Mouse (Mus musculus): ENCODE measurements at regions not wholly inside any gene's neighbourhood (a gene's known extent, or its start where the extent isn't known, plus 50 kb on each side); places are given as distances from the start of the nearest gene placed in this dataset.

- H3K27me3 ChIP-seq (ENCODE audit: control insufficient read depth, insufficient read depth, low read length): no peaks in the 10 kb centered on the region
- no peak overlapping the region for H3K27ac ChIP-seq
- H3K36me3 ChIP-seq (replicated peaks; ENCODE audit: control insufficient read depth, insufficient read depth, low read depth): no peaks in the 10 kb centered on the region
- H3K9ac ChIP-seq (replicated peaks): no peak overlapping the region
- H3K9me3 ChIP-seq (ENCODE audit: control insufficient read depth, low read length): no peaks in the 10 kb centered on the region
- 76% methylated on average over 9 of the region's 9 CpGs for WGBS (ENCODE audit: insufficient replicate concordance)
- TF ChIP-seq EP300 (IDR thresholded peaks at IDR 0.05; ENCODE audit: low read depth): no peak
- no peak for TF ChIP-seq CTCF (IDR thresholded peaks at IDR 0.05; ENCODE audit: low read depth)
- H3K4me1 ChIP-seq (replicated peaks; ENCODE audit: control insufficient read depth in 2 of 2, insufficient read depth in 2 of 2, low read length in 1 of 2): no peaks in the 10 kb centered on the region
- H3K4me3 ChIP-seq (ENCODE audit: insufficient read depth in 1 of 2, low read depth in 2 of 2, low read length in 2 of 2): no peak overlapping the region
- DNase-seq (ENCODE audit: low read depth in 3 of 3, low spot score in 3 of 3) (no peak), ATAC-seq (ENCODE audit: insufficient read depth) (no peak)
- no peak overlapping the region for H3K4me2 ChIP-seq (ENCODE audit: low read depth)
These were observed 209.0 kb upstream of the Prickle1 start for GRCm38 (mm10) chr15:93804703-93805102.

- no peaks in the 10 kb centered on the region for H3K9me3 ChIP-seq (ENCODE audit: control insufficient read depth, low read length)
- 43% methylated on average over 9 of the region's 9 CpGs for WGBS (ENCODE audit: insufficient replicate concordance)
- ATAC-seq (ENCODE audit: insufficient read depth) (no peak), DNase-seq (ENCODE audit: low read depth in 3 of 3, low spot score in 3 of 3) (no peak)
- no peak overlapping the region for H3K27ac ChIP-seq
- no peak overlapping the region for H3K4me3 ChIP-seq (ENCODE audit: insufficient read depth in 1 of 2, low read depth in 2 of 2, low read length in 2 of 2)
- TF ChIP-seq CTCF (IDR thresholded peaks at IDR 0.05; ENCODE audit: low read depth): no peak
- no peak for TF ChIP-seq EP300 (IDR thresholded peaks at IDR 0.05; ENCODE audit: low read depth)
- H3K27me3 ChIP-seq (ENCODE audit: control insufficient read depth, insufficient read depth, low read length): no peaks in the 10 kb centered on the region
- H3K4me2 ChIP-seq (ENCODE audit: low read depth): no peak overlapping the region
- H3K4me1 ChIP-seq (replicated peaks; ENCODE audit: control insufficient read depth in 2 of 2, insufficient read depth in 2 of 2, low read length in 1 of 2): no peaks in the 10 kb centered on the region
- no peaks in the 10 kb centered on the region for H3K36me3 ChIP-seq (replicated peaks; ENCODE audit: control insufficient read depth, insufficient read depth, low read depth)
- H3K9ac ChIP-seq (replicated peaks): no peak overlapping the region
These were observed 194.8 kb upstream of the Prickle1 start for GRCm38 (mm10) chr15:93790531-93790930.

GRCm38 (mm10) chr15:93789762-93790161 is 194.1 kb upstream of the Prickle1 start:
- no peak overlapping the region for H3K4me2 ChIP-seq (ENCODE audit: low read depth)
- H3K27me3 ChIP-seq (ENCODE audit: control insufficient read depth, insufficient read depth, low read length): no peaks in the 10 kb centered on the region
- no peak overlapping the region for H3K9ac ChIP-seq (replicated peaks)
- ATAC-seq (ENCODE audit: insufficient read depth) (no peak), DNase-seq (ENCODE audit: low read depth in 3 of 3, low spot score in 3 of 3) (no peak)
- H3K4me1 ChIP-seq (replicated peaks; ENCODE audit: control insufficient read depth in 2 of 2, insufficient read depth in 2 of 2, low read length in 1 of 2): no peaks in the 10 kb centered on the region
- H3K9me3 ChIP-seq (ENCODE audit: control insufficient read depth, low read length): no peaks in the 10 kb centered on the region
- TF ChIP-seq CTCF (IDR thresholded peaks at IDR 0.05; ENCODE audit: low read depth): no peak
- TF ChIP-seq EP300 (IDR thresholded peaks at IDR 0.05; ENCODE audit: low read depth): no peak
- H3K36me3 ChIP-seq (replicated peaks; ENCODE audit: control insufficient read depth, insufficient read depth, low read depth): no peaks in the 10 kb centered on the region
- WGBS (ENCODE audit: insufficient replicate concordance): 63% methylated on average over 3 of the region's 3 CpGs
- H3K4me3 ChIP-seq (ENCODE audit: insufficient read depth in 1 of 2, low read depth in 2 of 2, low read length in 2 of 2): no peak overlapping the region
- H3K27ac ChIP-seq: no peak overlapping the region

- ATAC-seq (ENCODE audit: insufficient read depth) (no peak), DNase-seq (ENCODE audit: low read depth in 3 of 3, low spot score in 3 of 3) (no peak)
- H3K9ac ChIP-seq (replicated peaks): no peak overlapping the region
- 66% methylated on average over 6 of the region's 6 CpGs for WGBS (ENCODE audit: insufficient replicate concordance)
- H3K4me1 ChIP-seq (replicated peaks; ENCODE audit: control insufficient read depth in 2 of 2, insufficient read depth in 2 of 2, low read length in 1 of 2): no peaks in the 10 kb centered on the region
- no peak for TF ChIP-seq EP300 (IDR thresholded peaks at IDR 0.05; ENCODE audit: low read depth)
- TF ChIP-seq CTCF (IDR thresholded peaks at IDR 0.05; ENCODE audit: low read depth): no peak
- no peak overlapping the region for H3K4me3 ChIP-seq (ENCODE audit: insufficient read depth in 1 of 2, low read depth in 2 of 2, low read length in 2 of 2)
- no peaks in the 10 kb centered on the region for H3K27me3 ChIP-seq (ENCODE audit: control insufficient read depth, insufficient read depth, low read length)
- H3K27ac ChIP-seq: no peak overlapping the region
- no peaks in the 10 kb centered on the region for H3K36me3 ChIP-seq (replicated peaks; ENCODE audit: control insufficient read depth, insufficient read depth, low read depth)
- H3K4me2 ChIP-seq (ENCODE audit: low read depth): no peak overlapping the region
- H3K9me3 ChIP-seq (ENCODE audit: control insufficient read depth, low read length): no peaks in the 10 kb centered on the region
These were observed 191.7 kb upstream of the Prickle1 start for GRCm38 (mm10) chr15:93787361-93787760.

- no peaks in the 10 kb centered on the region for H3K36me3 ChIP-seq (replicated peaks; ENCODE audit: control insufficient read depth, insufficient read depth, low read depth)
- WGBS (ENCODE audit: insufficient replicate concordance): 65% methylated on average over 11 of the region's 11 CpGs
- TF ChIP-seq CTCF (IDR thresholded peaks at IDR 0.05; ENCODE audit: low read depth) (no peak), EP300 (IDR thresholded peaks at IDR 0.05; ENCODE audit: low read depth) (no peak)
- DNase-seq (ENCODE audit: low read depth in 3 of 3, low spot score in 3 of 3): no peak
- H3K4me1 ChIP-seq (replicated peaks; ENCODE audit: control insufficient read depth in 2 of 2, insufficient read depth in 2 of 2, low read length in 1 of 2): no peaks in the 10 kb centered on the region
- H3K9ac ChIP-seq (replicated peaks): no peak overlapping the region
- no peak overlapping the region for H3K4me2 ChIP-seq (ENCODE audit: low read depth)
- no peak for ATAC-seq (ENCODE audit: insufficient read depth)
- H3K4me3 ChIP-seq (ENCODE audit: insufficient read depth in 1 of 2, low read depth in 2 of 2, low read length in 2 of 2): no peak overlapping the region
- H3K27me3 ChIP-seq (ENCODE audit: control insufficient read depth, insufficient read depth, low read length): no peaks in the 10 kb centered on the region
- no peaks in the 10 kb centered on the region for H3K9me3 ChIP-seq (ENCODE audit: control insufficient read depth, low read length)
- no peak overlapping the region for H3K27ac ChIP-seq
These were observed 190.2 kb upstream of the Prickle1 start for GRCm38 (mm10) chr15:93785846-93786412.

Data from liver, embryonic 14.5 days (tissue).